Mouse (Mus musculus) intestine, postnatal 0 days (tissue): Measurements from ENCODE around the gene Gfi1. TPM values are rescaled to one million over a fixed set of nuclear protein-coding genes. Genes with fewer than 3 reads are reported as not detected.
A peak's percentile ranks its signal among the peaks of the same experiment; 100 is the strongest.

Experiments
- ATAC-seq: fragments of 200-750 bp; cut with Nextera tagmentation; 2 replicates; pipeline ENCODE4 v1.8.0; 2017; ENCODE audit warnings: mild to moderate bottlenecking, moderate TSS enrichment, moderate library complexity
- H3K27ac ChIP-seq: fragments of 300-500 bp; sonication (generic); 2 replicates; pipeline ENCODE4 v1.5.1; 2014; ENCODE audit warnings: mild to moderate bottlenecking, low read depth, low read length, moderate library complexity
- H3K27me3 ChIP-seq: fragments of 300-500 bp; sonication (generic); replicated peaks from 2 replicates; pipeline ENCODE4 v1.6.1; 2014; ENCODE audit warnings: low read length, mixed read lengths; ENCODE audit not compliant: control insufficient read depth, insufficient read depth
- H3K36me3 ChIP-seq: fragments of 300-500 bp; sonication (generic); 2 replicates; pipeline ENCODE4 v1.6.1; 2014; ENCODE audit warnings: mild to moderate bottlenecking, moderate library complexity; ENCODE audit not compliant: control insufficient read depth, insufficient read depth
- H3K4me1 ChIP-seq: fragments of 300-500 bp; sonication (generic); replicated peaks from 2 replicates; pipeline ENCODE4 v1.6.1; 2014; ENCODE audit warnings: antibody characterized with exemption, low read length, mixed read lengths; ENCODE audit not compliant: control insufficient read depth, insufficient read depth
- H3K4me2 ChIP-seq: fragments of 300-500 bp; sonication (generic); replicated peaks from 2 replicates; pipeline ENCODE4 v1.6.1; 2014; ENCODE audit warnings: low read depth, mild to moderate bottlenecking, moderate library complexity
- H3K4me3 ChIP-seq: fragments of 300-500 bp; sonication (generic); 2 replicates; pipeline ENCODE4 v1.5.1; 2014; ENCODE audit warnings: low read depth, low read length
- H3K9ac ChIP-seq: fragments of 300-500 bp; sonication (generic); 2 replicates; pipeline ENCODE4 v1.6.1; 2014; ENCODE audit warnings: mild to moderate bottlenecking, low read depth, low read length
- H3K9me3 ChIP-seq: fragments of 300-500 bp; sonication (generic); 2 replicates; pipeline ENCODE4 v1.6.1; 2016; ENCODE audit warnings: mixed run types; ENCODE audit not compliant: control insufficient read depth
- CTCF ChIP-seq: sonication (generic); IDR thresholded peaks from 2 replicates; pipeline ENCODE4 v1.5.1; 2016; ENCODE audit warnings: low read depth, mild to moderate bottlenecking, control low read depth, antibody characterized with exemption, moderate library complexity
- WGBS: fragments of 180-500 bp; shearing (Covaris S2); extraction: QIAGEN DNeasy Blood & Tissue Kit; methylation state at CpG from one replicate; pipeline ENCODE4 v1.1.7; 2014; 5-methylcytosine and 5-hydroxymethylcytosine counted together
- polyA plus RNA-seq: library from polyadenylated mRNA; unstranded; fragments of >200 nt; fragmentation: Nextera tagmentation; extraction: Ambion mirVana; gene quantifications from 2 replicates; pipeline ENCODE4 v1.2.1, GENCODE M21; 2015

Gene Gfi1
- polyA plus RNA-seq, 1 experiment from 2014 or later, result 0.37 TPM

GRCm38 (mm10) chr5:107688499-107688866 is 37.4 kb downstream of the Gfi1 start:
- 15% methylated on average over 9 of the region's 9 CpGs for WGBS
- peak overlapping the region; percentile 29 for H3K4me3 ChIP-seq
- no peaks in the 10 kb centered on the region for H3K9me3 ChIP-seq
- H3K4me1 ChIP-seq, result no peaks in the 10 kb centered on the region
- H3K27ac ChIP-seq, result no peak overlapping the region
- TF ChIP-seq CTCF, result no peak
- peak; percentile 15; the same call in 1 of the 2 replicates for ATAC-seq
- H3K36me3 ChIP-seq, result no peaks in the 10 kb centered on the region
- no peak overlapping the region; the same call in 1 of the 2 replicates for H3K9ac ChIP-seq
- no peaks in the 10 kb centered on the region for H3K27me3 ChIP-seq
- H3K4me2 ChIP-seq, result peak overlapping the region; percentile 69

DNA sequence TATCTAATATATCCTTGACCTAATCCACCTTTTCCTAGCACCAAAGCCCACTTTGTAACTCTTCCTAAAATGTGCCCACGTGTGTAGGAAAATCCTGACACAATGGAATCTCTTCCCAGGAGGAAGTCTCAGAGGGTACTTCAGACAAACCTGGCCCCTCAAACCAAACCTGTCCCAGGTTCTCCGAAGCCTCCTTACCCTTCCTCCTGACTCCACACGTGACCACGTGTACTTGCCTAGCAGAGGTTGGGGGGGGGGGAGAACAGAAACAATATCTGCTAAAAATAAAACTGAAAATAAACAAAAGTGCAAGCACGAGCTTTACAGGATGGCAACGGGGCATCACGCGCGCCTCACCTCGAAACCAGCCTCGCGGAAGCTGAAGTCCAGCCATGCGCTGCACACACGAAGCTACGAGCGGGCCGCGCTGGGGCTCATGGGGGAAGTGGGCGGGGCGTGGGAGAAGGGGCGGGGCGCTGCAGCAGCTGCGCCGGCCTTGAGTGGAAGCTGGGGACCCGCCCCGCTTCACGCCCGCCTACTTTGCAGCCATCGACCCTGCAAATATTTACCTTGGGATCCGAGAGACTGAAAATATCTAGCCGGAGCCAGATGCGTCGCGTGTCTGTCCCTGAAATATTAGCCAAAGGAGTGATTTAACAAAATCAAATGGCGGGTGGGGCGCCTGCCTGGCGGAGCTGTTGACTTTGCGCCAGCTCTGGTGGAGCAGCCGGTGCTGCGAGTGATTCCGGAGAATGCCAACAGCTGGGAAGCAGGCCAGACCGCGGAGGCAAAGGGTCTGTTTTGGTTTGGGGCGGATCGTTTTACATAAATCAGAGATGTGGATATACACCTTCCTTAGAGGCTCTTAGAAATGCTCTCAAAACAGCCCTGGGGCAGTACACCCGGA is 38.0 kb downstream of the Gfi1 start:
- peak; percentile 90 for ATAC-seq
- no peak overlapping the region for H3K27ac ChIP-seq
- H3K9me3 ChIP-seq, result no peaks in the 10 kb centered on the region
- H3K4me2 ChIP-seq, result peak overlapping the region; percentile 69
- no peak overlapping the region; the same call in 1 of the 2 replicates for H3K9ac ChIP-seq
- H3K4me1 ChIP-seq, result no peaks in the 10 kb centered on the region
- TF ChIP-seq CTCF, result no peak
- H3K4me3 ChIP-seq, result peak overlapping the region; percentile 29
- no peaks in the 10 kb centered on the region for H3K36me3 ChIP-seq
- WGBS, result 9% methylated on average over 46 of the region's 46 CpGs
- no peaks in the 10 kb centered on the region for H3K27me3 ChIP-seq

DNA sequence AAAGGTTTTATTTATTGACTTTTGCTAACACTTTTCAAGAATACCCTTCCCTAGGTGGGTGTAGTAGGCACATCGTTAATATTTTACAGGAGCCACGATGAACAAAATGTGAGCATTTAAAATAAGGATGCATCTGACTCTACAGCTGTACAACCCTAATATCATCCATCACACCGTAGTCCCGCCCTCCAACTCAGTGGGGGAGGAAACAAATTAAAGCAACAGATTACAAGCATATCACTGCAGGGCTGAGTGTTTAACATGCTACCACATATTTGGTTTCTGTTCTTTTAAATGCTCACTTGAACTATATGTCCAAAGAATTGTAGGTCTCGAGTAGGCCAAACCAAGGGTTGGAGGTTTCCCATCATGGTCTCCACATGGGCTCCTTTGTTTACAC is 38.7 kb downstream of the Gfi1 start:
- Histone ChIP-seq H3K9ac (no peak overlapping the region), H3K36me3 (no peaks in the 10 kb centered on the region), H3K9me3 (no peaks in the 10 kb centered on the region), H3K27me3 (no peaks in the 10 kb centered on the region), H3K4me3 (no peak overlapping the region), H3K27ac (no peak overlapping the region), H3K4me2 (no peak overlapping the region), H3K4me1 (no peaks in the 10 kb centered on the region)
- WGBS, result 95% methylated on average over 5 of the region's 5 CpGs
- no peak for ATAC-seq
- no peak for TF ChIP-seq CTCF

- H3K9ac ChIP-seq, result no peak overlapping the region
- no peak overlapping the region for H3K27ac ChIP-seq
- no peaks in the 10 kb centered on the region for H3K27me3 ChIP-seq
- H3K4me3 ChIP-seq, result no peak overlapping the region
- 60% methylated on average over 2 of the region's 2 CpGs for WGBS
- no peaks in the 10 kb centered on the region for H3K9me3 ChIP-seq
- no peaks in the 10 kb centered on the region for H3K36me3 ChIP-seq
- TF ChIP-seq CTCF, result peak; percentile 57
- H3K4me2 ChIP-seq, result no peak overlapping the region
- H3K4me1 ChIP-seq, result no peaks in the 10 kb centered on the region
- ATAC-seq, result no peak
Measured at GRCm38 (mm10) chr5:107684380-107684779, 41.5 kb downstream of the Gfi1 start.

GRCm38 (mm10) chr5:107681300-107681699 is 44.5 kb downstream of the Gfi1 start:
- no peak overlapping the region for H3K4me3 ChIP-seq
- no peak for TF ChIP-seq CTCF
- no peaks in the 10 kb centered on the region for H3K27me3 ChIP-seq
- no peaks in the 10 kb centered on the region for H3K36me3 ChIP-seq
- no peaks in the 10 kb centered on the region for H3K9me3 ChIP-seq
- no peak overlapping the region for H3K4me2 ChIP-seq
- H3K9ac ChIP-seq, result no peak overlapping the region
- H3K4me1 ChIP-seq, result no peaks in the 10 kb centered on the region
- 83% methylated on average over 5 of the region's 5 CpGs for WGBS
- no peak overlapping the region for H3K27ac ChIP-seq
- ATAC-seq, result no peak

- Histone ChIP-seq H3K4me3 (no peak overlapping the region), H3K27ac (no peak overlapping the region), H3K4me1 (no peaks in the 10 kb centered on the region), H3K36me3 (no peaks in the 10 kb centered on the region), H3K4me2 (no peak overlapping the region), H3K9ac (no peak overlapping the region), H3K9me3 (no peaks in the 10 kb centered on the region), H3K27me3 (no peaks in the 10 kb centered on the region)
- TF ChIP-seq CTCF, result no peak
- no peak for ATAC-seq
- WGBS, result 62% methylated on average over 5 of the region's 5 CpGs
Measured at GRCm38 (mm10) chr5:107678392-107678791, 47.4 kb downstream of the Gfi1 start.

Other genes starting within 250 kb of the Gfi1 start
- gene Gm42669, start 218.4 kb downstream of the Gfi1 start, polyA plus RNA-seq, result 0.08 and 0.18 TPM in 2 replicates
- gene 1700028K03Rik, start 191.3 kb downstream of the Gfi1 start, polyA plus RNA-seq, result 0.04 TPM in 2 replicates
- 8.4 and 8.5 TPM in 2 replicates for gene Rpap2, start 128.7 kb downstream of the Gfi1 start, polyA plus RNA-seq
- gene Glmn, start 128.1 kb downstream of the Gfi1 start, polyA plus RNA-seq, result 9.5 and 10.2 TPM in 2 replicates
- 0.09 TPM in 1 of 2 replicates, not detected in the other for gene Ube2d2b, start 104.1 kb upstream of the Gfi1 start, polyA plus RNA-seq
- gene Evi5, start 149.1 kb upstream of the Gfi1 start, polyA plus RNA-seq, result 39.7 and 41.6 TPM in 2 replicates
- 26.7 and 29.1 TPM in 2 replicates for gene Rpl5, start 174.5 kb upstream of the Gfi1 start, polyA plus RNA-seq